Mouse (Mus musculus): ENCODE measurements around the gene Abracl.

The Abracl gene

GRCm38 (mm10) chr10:18021576-18022311 lies 1.3 kb downstream of the Abracl start:
- no peak for DNase-seq

GRCm38 (mm10) chr10:18020846-18021245 lies 2.2 kb downstream of the Abracl start:
- no peak for DNase-seq

- DNase-seq: no peak
Observed at GRCm38 (mm10) chr10:18020443-18020842, 2.6 kb downstream of the Abracl start.

- no peak for DNase-seq
Observed at GRCm38 (mm10) chr10:18011761-18012160, 11.3 kb downstream of the Abracl start.

- DNase-seq: no peak
Observed at GRCm38 (mm10) chr10:18009744-18010143, 13.3 kb downstream of the Abracl start.

- no peak for DNase-seq
Observed at GRCm38 (mm10) chr10:18008118-18008517, 15.0 kb downstream of the Abracl start.

GRCm38 (mm10) chr10:18007243-18007642 lies 15.8 kb downstream of the Abracl start:
- no peak for DNase-seq

GRCm38 (mm10) chr10:18006756-18007155 lies 16.3 kb downstream of the Abracl start:
- no peak for DNase-seq

GRCm38 (mm10) chr10:18005136-18005955 lies 17.7 kb downstream of the Abracl start:
- DNase-seq: no peak

- DNase-seq: no peak
Observed at GRCm38 (mm10) chr10:18003966-18004637, 19.0 kb downstream of the Abracl start.

GRCm38 (mm10) chr10:17990576-17990975 lies 32.5 kb downstream of the Abracl start:
- no peak for DNase-seq

GRCm38 (mm10) chr10:17989136-17989535 lies 34.0 kb downstream of the Abracl start:
- no peak for DNase-seq

GRCm38 (mm10) chr10:17987823-17988423 lies 35.2 kb downstream of the Abracl start:
- DNase-seq: peak in 1 of 2 experiments; percentile 7

GRCm38 (mm10) chr10:17983313-17983712 lies 39.8 kb downstream of the Abracl start:
- no peak for DNase-seq

GRCm38 (mm10) chr10:17966090-17966489 lies 57.0 kb downstream of the Abracl start:
- no peak for DNase-seq

Data from thymus, postnatal 36 days (tissue).